Mouse (Mus musculus) testis, adult 2 months (tissue): ENCODE data around the gene Sema3b. TPM values are rescaled to one million over a fixed set of nuclear protein-coding genes. Genes with fewer than 3 reads are reported as not detected.

ENCODE experiments used
- H3K27ac ChIP-seq: fragments of 200-500 bp; 2 replicates; pipeline ENCODE4 v1.5.1; 2012; ENCODE audit warnings: low read depth, low read length; ENCODE audit not compliant: control insufficient read depth, insufficient read depth
- H3K27me3 ChIP-seq: fragments of 200-500 bp; 2 replicates; pipeline ENCODE4 v1.6.1; 2012; ENCODE audit warnings: mild to moderate bottlenecking, low read length, moderate library complexity; ENCODE audit not compliant: control insufficient read depth, insufficient read depth
- H3K36me3 ChIP-seq: fragments of 200-500 bp; 2 replicates; pipeline ENCODE4 v1.6.1; 2012; ENCODE audit warnings: mild to moderate bottlenecking, low read length; ENCODE audit not compliant: control insufficient read depth, insufficient read depth
- H3K4me1 ChIP-seq: fragments of 200-500 bp; 2 replicates; pipeline ENCODE4 v1.6.1; 2012; ENCODE audit warnings: low read length; ENCODE audit not compliant: control insufficient read depth, insufficient read depth
- H3K4me3 ChIP-seq: fragments of 200-500 bp; 2 replicates; pipeline ENCODE4 v1.5.1; 2012; ENCODE audit warnings: low read depth, mild to moderate bottlenecking, low read length, moderate library complexity, mixed read lengths; ENCODE audit not compliant: control insufficient read depth
- CTCF ChIP-seq: fragments of 200-500 bp; IDR thresholded peaks from 2 replicates; pipeline ENCODE4 v1.5.1; 2012; ENCODE audit warnings: low read depth, mild to moderate bottlenecking, inconsistent platforms, low read length, moderate library complexity; ENCODE audit not compliant: control insufficient read depth, insufficient read depth, insufficient replicate concordance
- POLR2A ChIP-seq: fragments of 200-500 bp; IDR thresholded peaks from 2 replicates; pipeline ENCODE4 v1.6.1; 2012; ENCODE audit warnings: low read depth, mild to moderate bottlenecking, inconsistent platforms, low read length, moderate library complexity; ENCODE audit not compliant: control insufficient read depth
- polyA plus RNA-seq: library from polyadenylated mRNA; depleted of rRNA; stranded (reverse); fragments of >200 nt; gene quantifications from 2 replicates; pipeline ENCODE4 v1.2.3, GENCODE M21; 2012

Sema3b gene
- polyA plus RNA-seq, 1 experiment: 2.1 TPM

- TF ChIP-seq POLR2A (0 out of 2 replicates have a peak, but pooled peaks have one; percentile 41), CTCF (no peak)
- Histone ChIP-seq H3K27ac (peak overlapping the region; percentile 58), H3K36me3 (no peaks in the 10 kb centered on the region), H3K4me1 (peaks cover 35% of the 10 kb centered on the region), H3K4me3 (no peak overlapping the region), H3K27me3 (no peaks in the 10 kb centered on the region)
These were observed 18.6 kb upstream of the Sema3b start for GRCm38 (mm10) chr9:107627387-107628255.

GRCm38 (mm10) chr9:107626844-107627277 is 17.8 kb upstream of the Sema3b start:
- H3K27ac ChIP-seq: peak overlapping the region; percentile 26; the same call in 1 of the 2 replicates
- no peak overlapping the region for H3K4me3 ChIP-seq
- no peak for TF ChIP-seq POLR2A
- TF ChIP-seq CTCF: peak; percentile 64; the same call in 1 of the 2 replicates
- no peaks in the 10 kb centered on the region for H3K36me3 ChIP-seq
- peaks cover 27% of the 10 kb centered on the region for H3K4me1 ChIP-seq
- H3K27me3 ChIP-seq: no peaks in the 10 kb centered on the region

GRCm38 (mm10) chr9:107626158-107626843 is 17.3 kb upstream of the Sema3b start:
- Histone ChIP-seq H3K36me3 (no peaks in the 10 kb centered on the region), H3K4me1 (peaks cover 25% of the 10 kb centered on the region), H3K4me3 (no peak overlapping the region), H3K27me3 (no peaks in the 10 kb centered on the region), H3K27ac (0 out of 2 replicates have a peak overlapping the region, but pooled peaks have one; percentile 26)
- no peak for TF ChIP-seq CTCF
- no peak for TF ChIP-seq POLR2A

- Histone ChIP-seq H3K36me3 (no peaks in the 10 kb centered on the region), H3K27ac (no peak overlapping the region), H3K4me3 (no peak overlapping the region), H3K4me1 (peaks cover 22% of the 10 kb centered on the region), H3K27me3 (no peaks in the 10 kb centered on the region)
- TF ChIP-seq POLR2A: no peak
- TF ChIP-seq CTCF: no peak
These were observed 16.5 kb upstream of the Sema3b start for GRCm38 (mm10) chr9:107625351-107626128.

- Histone ChIP-seq H3K27me3 (no peaks in the 10 kb centered on the region), H3K27ac (no peak overlapping the region), H3K4me1 (peaks cover 19% of the 10 kb centered on the region), H3K4me3 (no peak overlapping the region), H3K36me3 (no peaks in the 10 kb centered on the region)
- TF ChIP-seq POLR2A (no peak), CTCF (no peak)
These were observed 15.9 kb upstream of the Sema3b start for GRCm38 (mm10) chr9:107624951-107625350.

GRCm38 (mm10) chr9:107624539-107624938 is 15.5 kb upstream of the Sema3b start:
- Histone ChIP-seq H3K36me3 (no peaks in the 10 kb centered on the region), H3K4me1 (peaks cover 16% of the 10 kb centered on the region), H3K4me3 (no peak overlapping the region), H3K27ac (no peak overlapping the region), H3K27me3 (no peaks in the 10 kb centered on the region)
- TF ChIP-seq POLR2A (no peak), CTCF (no peak)
